Mouse (Mus musculus): ENCODE measurements at regions not wholly inside any gene's neighbourhood (a gene's known extent, or its start where the extent isn't known, plus 50 kb on each side); places are given as distances from the start of the nearest gene placed in this dataset.

GRCm38 (mm10) chr16:53956646-53957045 lies 1341.1 kb downstream of the Zpld1 start:
- TF ChIP-seq CTCF (IDR thresholded peaks at IDR 0.05; ENCODE audit: low read depth) = no peak
- no peak for TF ChIP-seq EP300 (IDR thresholded peaks at IDR 0.05; ENCODE audit: low read depth)

Data from heart, postnatal 0 days (tissue).